Mouse (Mus musculus) liver, adult 2 months (tissue): ENCODE measurements around the gene Mei4.

Source experiments
- CTCF ChIP-seq: fragments of 200-500 bp; IDR thresholded peaks from 2 replicates; pipeline ENCODE4 v1.5.1; 2011; ENCODE audit warnings: low read depth, low read length, control low read depth
- POLR2A ChIP-seq: fragments of 200-500 bp; IDR thresholded peaks from 2 replicates; pipeline ENCODE4 v1.6.1; 2011; ENCODE audit warnings: low read length, control low read depth; ENCODE audit not compliant: insufficient read depth; ENCODE audit errors: extremely low read depth

- TF ChIP-seq POLR2A: no peak
- TF ChIP-seq CTCF: no peak
Observed at GRCm38 (mm10) chr9:82042515-82043056, 179.1 kb downstream of the Mei4 start.
